Mouse (Mus musculus) hindbrain, embryonic 14.5 days (tissue): Measurements from ENCODE around the gene Hist3h2ba. TPM values are rescaled to one million over a fixed set of nuclear protein-coding genes. Genes with fewer than 3 reads are reported as not detected.

Experiments used
- microRNA-seq: library from miRNA; unstranded; fragments of <30 nt; microRNA quantifications from one replicate; pipeline ENCODE4, GENCODE M21; 2016
- polyA plus RNA-seq: library from polyadenylated mRNA; unstranded; fragments of >200 nt; fragmentation: Nextera tagmentation; extraction: Ambion mirVana; gene quantifications from 2 replicates; pipeline ENCODE4 v1.2.1, GENCODE M21; 2014

Gene Hist3h2ba
- polyA plus RNA-seq, 1 experiment from 2014 or later, result 138 TPM

Small RNA genes within 50 kb of the gene (microRNA-seq; reads per million reads assigned to microRNA genes)
- not detected for gene Gm44313

Other genes with a start within 250 kb of the Hist3h2ba start
- gene Olfr319, start 249.8 kb upstream of the Hist3h2ba start, polyA plus RNA-seq, result not detected in 2 replicates
- not detected in 2 replicates for gene Olfr318, start 224.9 kb upstream of the Hist3h2ba start, polyA plus RNA-seq
- 0.09 and 0.12 TPM in 2 replicates for gene Olfr317, start 209.7 kb upstream of the Hist3h2ba start, polyA plus RNA-seq
- gene Olfr316, start 196.2 kb upstream of the Hist3h2ba start, polyA plus RNA-seq, result not detected in 2 replicates
- not detected in 2 replicates for gene Olfr315, start 175.7 kb upstream of the Hist3h2ba start, polyA plus RNA-seq
- not detected in 2 replicates for gene Olfr314, start 166.0 kb upstream of the Hist3h2ba start, polyA plus RNA-seq
- gene Fam183b, start 147.0 kb upstream of the Hist3h2ba start, polyA plus RNA-seq, result 6.5 and 9.4 TPM in 2 replicates
- not detected in 2 replicates for gene Olfr313, start 133.9 kb upstream of the Hist3h2ba start, polyA plus RNA-seq
- gene Olfr312, start 119.7 kb upstream of the Hist3h2ba start, polyA plus RNA-seq, result not detected in 2 replicates
- gene Olfr311, start 109.7 kb upstream of the Hist3h2ba start, polyA plus RNA-seq, result not detected in 2 replicates
- gene Gm12258, start 101.8 kb upstream of the Hist3h2ba start, polyA plus RNA-seq, result 24.2 and 25.7 TPM in 2 replicates
- gene 2810021J22Rik, start 81.7 kb upstream of the Hist3h2ba start, polyA plus RNA-seq, result 13.6 and 14.6 TPM in 2 replicates
- 8.7 and 9.8 TPM in 2 replicates for gene Zfp39, start 44.7 kb upstream of the Hist3h2ba start, polyA plus RNA-seq
- gene Btnl10, start 31.0 kb upstream of the Hist3h2ba start, polyA plus RNA-seq, result not detected in 2 replicates
- 682 and 743 TPM in 2 replicates for gene Rnf187, start 10.0 kb upstream of the Hist3h2ba start, polyA plus RNA-seq
- gene Hist3h2a, start 5.8 kb downstream of the Hist3h2ba start, polyA plus RNA-seq, result 86.9 and 94.9 TPM in 2 replicates
- gene Trim17, start 5.8 kb downstream of the Hist3h2ba start, polyA plus RNA-seq, result 0.76 and 1.1 TPM in 2 replicates
- gene Trim11, start 29.2 kb downstream of the Hist3h2ba start, polyA plus RNA-seq, result 18.9 and 22.1 TPM in 2 replicates
- gene Obscn, start 187.5 kb downstream of the Hist3h2ba start, polyA plus RNA-seq, result 0.63 and 0.71 TPM in 2 replicates
- gene Iba57, start 214.8 kb downstream of the Hist3h2ba start, polyA plus RNA-seq, result 3.4 and 3.7 TPM in 2 replicates
- 0.12 and 0.35 TPM in 2 replicates for gene Gjc2, start 234.3 kb downstream of the Hist3h2ba start, polyA plus RNA-seq
- gene Guk1, start 243.3 kb downstream of the Hist3h2ba start, polyA plus RNA-seq, result 248 and 249 TPM in 2 replicates